Mouse (Mus musculus): ENCODE measurements around the gene Rasgef1c. TPM values are rescaled to one million over a fixed set of nuclear protein-coding genes. Genes with fewer than 3 reads are reported as not detected.
A peak's percentile ranks its signal among the peaks of the same experiment; 100 is the strongest.

Rasgef1c gene
- polyA plus RNA-seq, 1 experiment from 2014 or later, result not detected

- H3K4me2 ChIP-seq, result peak overlapping the region; percentile 56
- H3K9ac ChIP-seq, result peak overlapping the region; percentile 52
- H3K27me3 ChIP-seq (replicated peaks), result no peaks in the 10 kb centered on the region
- H3K4me1 ChIP-seq, result peaks cover 65% of the 10 kb centered on the region
- 6% methylated on average over 7 of the region's 7 CpGs for WGBS (ENCODE audit: insufficient replicate concordance)
- peak; percentile 84 for ATAC-seq
- no peaks in the 10 kb centered on the region for H3K9me3 ChIP-seq (replicated peaks)
- H3K27ac ChIP-seq, result peak overlapping the region; percentile 92
- H3K4me3 ChIP-seq, result no peak overlapping the region; the same call in 1 of the 2 replicates
- H3K36me3 ChIP-seq, result no peaks in the 10 kb centered on the region
These were observed 79.8 kb downstream of the Rasgef1c start for GRCm38 (mm10) chr11:49981321-49981963.

- H3K4me1 ChIP-seq, result peaks cover 66% of the 10 kb centered on the region
- H3K4me2 ChIP-seq, result peak overlapping the region; percentile 56
- no peaks in the 10 kb centered on the region for H3K9me3 ChIP-seq (replicated peaks)
- H3K27me3 ChIP-seq (replicated peaks), result no peaks in the 10 kb centered on the region
- 0 out of 2 replicates have a peak overlapping the region, but pooled peaks have one; percentile 52 for H3K9ac ChIP-seq
- ATAC-seq, result no peak
- H3K36me3 ChIP-seq, result no peaks in the 10 kb centered on the region
- 38% methylated on average over 4 of the region's 4 CpGs for WGBS (ENCODE audit: insufficient replicate concordance)
- no peak overlapping the region for H3K4me3 ChIP-seq
- peak overlapping the region; percentile 92 for H3K27ac ChIP-seq
These were observed 80.5 kb downstream of the Rasgef1c start for GRCm38 (mm10) chr11:49982094-49982493.

- H3K9ac ChIP-seq, result no peak overlapping the region
- peaks cover 66% of the 10 kb centered on the region for H3K4me1 ChIP-seq
- no peak overlapping the region for H3K4me3 ChIP-seq
- WGBS (ENCODE audit: insufficient replicate concordance), result 33% methylated on average over 4 of the region's 4 CpGs
- H3K4me2 ChIP-seq, result no peak overlapping the region
- H3K27ac ChIP-seq, result peak overlapping the region; percentile 92
- ATAC-seq, result no peak
- H3K9me3 ChIP-seq (replicated peaks), result no peaks in the 10 kb centered on the region
- no peaks in the 10 kb centered on the region for H3K27me3 ChIP-seq (replicated peaks)
- no peaks in the 10 kb centered on the region for H3K36me3 ChIP-seq
These were observed 81.2 kb downstream of the Rasgef1c start for GRCm38 (mm10) chr11:49982881-49983280.

DNA sequence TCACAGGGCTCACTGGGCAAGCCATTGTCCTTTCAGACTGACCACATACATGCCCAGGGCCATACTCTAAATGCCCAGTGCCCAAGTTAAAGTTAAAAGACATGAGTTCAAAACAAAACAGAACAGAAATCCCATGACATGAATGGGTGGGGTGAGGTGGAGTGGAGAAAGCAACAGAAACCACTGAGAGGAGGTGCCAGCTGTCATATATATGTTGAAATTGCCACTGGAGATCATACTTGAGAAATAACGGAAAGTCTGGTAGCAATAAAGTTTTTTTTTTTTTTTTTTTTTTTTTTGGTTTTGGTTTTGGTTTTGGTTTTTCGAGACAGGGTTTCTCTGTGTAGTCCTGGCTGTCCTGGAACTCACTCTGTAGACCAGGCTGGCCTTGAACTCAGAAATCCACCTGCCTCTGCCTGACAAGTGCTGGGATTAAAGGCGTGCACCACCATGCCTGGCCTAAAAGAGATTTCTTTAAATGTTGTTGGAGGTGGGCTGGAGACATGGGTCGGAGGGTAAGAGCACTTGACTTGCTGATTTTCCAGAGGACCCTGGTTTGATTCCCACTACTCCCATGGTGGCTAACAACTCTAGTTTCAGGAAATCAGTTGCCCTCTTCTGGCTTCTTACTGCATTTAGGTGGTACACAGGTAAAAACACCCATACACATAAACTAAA lies 82.4 kb downstream of the Rasgef1c start:
- Histone ChIP-seq H3K36me3 (no peaks in the 10 kb centered on the region), H3K27me3 (replicated peaks) (no peaks in the 10 kb centered on the region), H3K9me3 (replicated peaks) (no peaks in the 10 kb centered on the region), H3K9ac (peak overlapping the region; percentile 22; the same call in 1 of the 2 replicates), H3K27ac (peak overlapping the region; percentile 92), H3K4me2 (no peak overlapping the region), H3K4me1 (peaks cover 66% of the 10 kb centered on the region), H3K4me3 (no peak overlapping the region)
- no peak for ATAC-seq
- WGBS (ENCODE audit: insufficient replicate concordance), result 61% methylated on average over 4 of the region's 4 CpGs

GRCm38 (mm10) chr11:49985009-49985408 lies 83.4 kb downstream of the Rasgef1c start:
- Histone ChIP-seq H3K36me3 (no peaks in the 10 kb centered on the region), H3K4me1 (peaks cover 69% of the 10 kb centered on the region), H3K4me3 (peak overlapping the region; percentile 2; the same call in 1 of the 2 replicates), H3K4me2 (peak overlapping the region; percentile 55), H3K27me3 (replicated peaks) (no peaks in the 10 kb centered on the region), H3K27ac (peak overlapping the region; percentile 92), H3K9ac (0 out of 2 replicates have a peak overlapping the region, but pooled peaks have one; percentile 41), H3K9me3 (replicated peaks) (no peaks in the 10 kb centered on the region)
- 62% methylated on average over 4 of the region's 4 CpGs for WGBS (ENCODE audit: insufficient replicate concordance)
- ATAC-seq, result peak; percentile 83

DNA sequence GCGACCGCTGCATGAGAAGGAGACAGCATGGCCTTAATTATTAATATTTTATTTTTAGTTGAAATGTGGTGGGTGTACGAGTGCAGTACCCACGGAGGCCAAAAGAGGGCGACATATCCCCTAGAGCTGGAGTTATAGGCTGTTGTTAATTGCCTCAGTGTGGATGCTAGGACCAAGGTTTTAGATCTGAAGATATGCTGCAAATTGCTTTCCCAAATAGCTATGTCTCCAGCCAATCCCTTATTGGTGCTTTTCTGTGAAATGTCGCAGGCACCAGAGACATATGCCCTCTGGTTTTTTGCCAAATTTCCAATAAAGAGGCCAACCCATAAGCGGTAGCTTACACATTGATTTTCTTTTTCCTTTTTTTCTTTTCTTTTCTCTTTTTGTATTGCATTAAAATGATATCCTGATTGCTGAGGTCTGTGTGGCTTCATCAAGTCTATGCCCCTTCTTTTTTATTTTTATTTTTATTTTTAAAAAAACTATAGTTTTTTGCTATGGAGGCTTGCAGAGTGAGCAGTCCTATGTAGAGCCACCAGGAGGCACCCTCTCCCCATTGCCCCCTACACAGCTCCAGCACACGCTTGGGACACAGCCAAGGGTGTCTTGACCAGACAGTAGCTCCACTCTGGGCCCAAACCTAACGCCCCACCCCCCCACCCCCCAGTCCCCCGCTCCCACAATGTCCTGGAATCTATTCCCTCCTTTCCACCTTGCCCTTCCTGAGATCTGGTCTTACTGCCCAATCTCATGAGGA lies 84.8 kb downstream of the Rasgef1c start:
- Histone ChIP-seq H3K9ac (no peak overlapping the region), H3K4me1 (peaks cover 55% of the 10 kb centered on the region), H3K4me2 (no peak overlapping the region), H3K4me3 (no peak overlapping the region), H3K9me3 (replicated peaks) (no peaks in the 10 kb centered on the region), H3K27ac (peak overlapping the region; percentile 92; the same call in 1 of the 2 replicates), H3K27me3 (replicated peaks) (no peaks in the 10 kb centered on the region), H3K36me3 (no peaks in the 10 kb centered on the region)
- 20% methylated on average over 10 of the region's 10 CpGs for WGBS (ENCODE audit: insufficient replicate concordance)
- ATAC-seq, result peak; percentile 48; the same call in 1 of the 2 replicates

DNA sequence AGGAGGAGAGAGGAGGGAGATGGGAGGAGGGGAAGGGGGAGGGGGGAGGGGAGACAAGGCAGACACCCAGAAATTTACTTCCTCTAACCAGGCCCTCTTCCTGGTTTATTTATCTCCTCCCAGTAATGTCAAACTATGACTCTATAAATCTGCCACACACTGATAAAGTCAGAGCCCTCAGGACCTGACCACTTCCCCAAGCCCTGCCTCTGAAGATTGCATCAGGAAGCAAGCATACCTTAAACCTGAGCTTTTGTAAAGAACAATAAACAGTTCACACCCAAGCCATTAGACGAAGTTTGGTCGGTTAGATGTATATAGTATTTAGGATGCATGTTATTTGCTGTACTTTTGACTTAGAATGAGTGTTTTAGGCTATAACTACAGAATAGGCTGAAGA lies 92.9 kb downstream of the Rasgef1c start:
- no peaks in the 10 kb centered on the region for H3K9me3 ChIP-seq (replicated peaks)
- no peaks in the 10 kb centered on the region for H3K27me3 ChIP-seq (replicated peaks)
- WGBS (ENCODE audit: insufficient replicate concordance), result 16% methylated on average over 2 of the region's 2 CpGs
- 0 out of 2 replicates have a peak overlapping the region, but pooled peaks have one; percentile 2 for H3K27ac ChIP-seq
- no peaks in the 10 kb centered on the region for H3K36me3 ChIP-seq
- H3K9ac ChIP-seq, result no peak overlapping the region
- H3K4me3 ChIP-seq, result no peak overlapping the region
- no peak overlapping the region for H3K4me2 ChIP-seq
- ATAC-seq, result peak; percentile 81
- H3K4me1 ChIP-seq, result peaks cover 35% of the 10 kb centered on the region

DNA sequence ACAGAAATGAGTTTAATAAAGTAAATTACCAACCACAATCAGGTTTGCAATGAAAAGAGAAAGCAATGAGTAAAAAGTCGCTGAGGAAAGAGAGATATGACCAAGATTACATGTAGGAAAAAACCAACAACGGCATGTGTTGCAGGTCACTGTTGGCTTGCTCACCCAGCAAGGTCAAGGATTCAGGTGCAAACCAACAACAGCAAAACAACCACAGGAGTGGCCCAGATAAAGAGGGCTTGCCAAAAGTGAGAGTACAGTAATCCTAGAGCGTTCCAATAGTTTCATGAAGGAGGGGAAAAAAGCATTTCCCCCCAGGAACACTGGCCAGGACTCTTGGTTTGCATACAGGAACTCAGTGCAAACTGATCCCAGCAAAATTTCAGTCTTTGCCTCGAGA lies 94.8 kb downstream of the Rasgef1c start:
- H3K9me3 ChIP-seq (replicated peaks), result no peaks in the 10 kb centered on the region
- WGBS (ENCODE audit: insufficient replicate concordance), result 44% methylated on average over 4 of the region's 4 CpGs
- H3K4me3 ChIP-seq, result no peak overlapping the region
- no peaks in the 10 kb centered on the region for H3K27me3 ChIP-seq (replicated peaks)
- no peak overlapping the region for H3K9ac ChIP-seq
- ATAC-seq, result no peak
- H3K4me1 ChIP-seq, result peaks cover 31% of the 10 kb centered on the region
- H3K4me2 ChIP-seq, result no peak overlapping the region
- H3K27ac ChIP-seq, result no peak overlapping the region
- H3K36me3 ChIP-seq, result no peaks in the 10 kb centered on the region

DNA sequence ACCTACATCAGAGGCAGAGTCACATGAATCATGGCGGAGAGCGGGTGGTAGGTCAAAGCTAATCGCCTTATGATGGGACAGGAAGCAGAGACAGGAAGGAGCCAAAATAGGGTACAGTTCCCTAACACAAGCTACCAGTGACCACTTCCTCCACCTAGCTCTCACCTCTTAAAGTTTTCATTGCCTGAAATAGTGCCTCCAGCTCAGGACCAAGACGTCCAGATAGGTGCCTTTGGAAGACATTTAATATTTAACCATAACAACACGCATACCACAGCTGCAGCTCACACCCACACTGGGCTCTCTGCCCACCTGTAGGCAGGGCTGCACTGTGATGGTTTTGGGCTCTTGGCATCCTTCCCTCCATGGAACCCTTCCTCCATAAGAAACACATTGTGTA lies 95.7 kb downstream of the Rasgef1c start:
- Histone ChIP-seq H3K36me3 (no peaks in the 10 kb centered on the region), H3K4me1 (peaks cover 31% of the 10 kb centered on the region), H3K9ac (no peak overlapping the region), H3K9me3 (replicated peaks) (no peaks in the 10 kb centered on the region), H3K4me3 (no peak overlapping the region), H3K27ac (no peak overlapping the region), H3K4me2 (no peak overlapping the region), H3K27me3 (replicated peaks) (no peaks in the 10 kb centered on the region)
- no peak for ATAC-seq
- 47% methylated on average over 5 of the region's 5 CpGs for WGBS (ENCODE audit: insufficient replicate concordance)

DNA sequence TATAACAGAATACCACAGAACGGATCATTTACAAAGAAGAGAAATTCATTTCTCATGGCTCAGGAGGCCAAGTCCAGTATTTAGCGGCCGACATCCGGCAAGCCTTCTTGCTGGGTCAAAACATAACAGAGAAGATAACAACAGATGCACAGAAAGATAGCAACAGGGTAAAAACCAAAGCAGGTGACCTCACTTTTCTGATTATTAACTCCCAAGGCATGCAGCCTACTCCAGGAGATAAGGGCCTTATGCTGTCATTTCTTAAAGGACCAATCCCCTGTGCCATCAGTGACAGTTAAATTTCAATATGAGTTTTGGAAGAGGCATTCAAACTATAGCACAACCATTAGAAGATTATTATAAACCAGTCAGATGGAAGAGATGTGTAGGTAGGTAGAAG lies 101.2 kb downstream of the Rasgef1c start:
- no peak for ATAC-seq
- H3K4me1 ChIP-seq, result peaks cover 5% of the 10 kb centered on the region; the same call in 1 of the 2 replicates
- H3K4me3 ChIP-seq, result no peak overlapping the region
- H3K4me2 ChIP-seq, result no peak overlapping the region
- H3K36me3 ChIP-seq, result no peaks in the 10 kb centered on the region
- no peak overlapping the region for H3K27ac ChIP-seq
- WGBS (ENCODE audit: insufficient replicate concordance), result 47% methylated on average over 4 of the region's 4 CpGs
- H3K27me3 ChIP-seq (replicated peaks), result no peaks in the 10 kb centered on the region
- H3K9ac ChIP-seq, result no peak overlapping the region
- H3K9me3 ChIP-seq (replicated peaks), result no peaks in the 10 kb centered on the region

- H3K9ac ChIP-seq, result no peak overlapping the region
- H3K4me3 ChIP-seq, result no peak overlapping the region
- 0 out of 2 replicates have a peak, but pooled peaks cover under 1% of the 10 kb centered on the region for H3K27me3 ChIP-seq (replicated peaks)
- peaks cover 2% of the 10 kb centered on the region; the same call in 1 of the 2 replicates for H3K4me1 ChIP-seq
- no peak overlapping the region for H3K4me2 ChIP-seq
- H3K9me3 ChIP-seq (replicated peaks), result no peaks in the 10 kb centered on the region
- no peaks in the 10 kb centered on the region for H3K36me3 ChIP-seq
- no peak overlapping the region for H3K27ac ChIP-seq
- ATAC-seq, result no peak
- WGBS (ENCODE audit: insufficient replicate concordance), result 70% methylated on average over 10 of the region's 10 CpGs
These were observed 106.1 kb downstream of the Rasgef1c start for GRCm38 (mm10) chr11:50007776-50008175.

GRCm38 (mm10) chr11:50008231-50008630 lies 106.6 kb downstream of the Rasgef1c start:
- Histone ChIP-seq H3K9me3 (replicated peaks) (no peaks in the 10 kb centered on the region), H3K27ac (no peak overlapping the region), H3K4me1 (no peaks in the 10 kb centered on the region), H3K4me3 (no peak overlapping the region), H3K4me2 (no peak overlapping the region), H3K9ac (no peak overlapping the region), H3K36me3 (no peaks in the 10 kb centered on the region), H3K27me3 (replicated peaks) (0 out of 2 replicates have a peak, but pooled peaks cover 5% of the 10 kb centered on the region)
- 51% methylated on average over 5 of the region's 5 CpGs for WGBS (ENCODE audit: insufficient replicate concordance)
- ATAC-seq, result no peak
